Mouse (Mus musculus): Measurements from ENCODE around the gene Harbi1. TPM values are rescaled to one million over a fixed set of nuclear protein-coding genes. Genes with fewer than 3 reads are reported as not detected.
A peak's percentile ranks its signal among the peaks of the same experiment; 100 is the strongest.

Gene Harbi1
- polyA plus RNA-seq, 1 experiment from 2014 or later, result 21.2 TPM

DNA sequence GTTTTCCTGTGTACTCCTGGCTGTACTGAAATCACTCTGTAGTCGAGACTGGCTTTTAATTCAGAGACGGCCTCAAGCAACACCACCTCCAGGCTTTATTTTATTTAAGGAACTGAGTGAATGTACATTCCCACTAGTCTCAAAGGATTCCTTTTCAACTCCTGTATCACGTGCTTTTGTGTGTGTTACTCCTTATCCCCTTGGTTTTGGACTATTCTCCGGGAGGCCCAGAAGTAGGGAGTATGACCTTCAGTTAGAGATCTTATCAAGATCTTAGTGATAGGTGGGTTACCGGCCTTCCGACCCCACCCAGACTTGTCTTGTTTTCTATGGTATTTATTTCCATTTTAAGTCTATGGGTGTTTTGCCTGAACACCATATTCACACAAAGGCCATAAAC, 4.9 kb upstream of the Harbi1 start:
- WGBS, result 71% methylated on average over 6 of the region's 6 CpGs
- no peaks in the 10 kb centered on the region for H3K9me3 ChIP-seq (replicated peaks; ENCODE audit: control insufficient read depth, low read length)
- H3K27ac ChIP-seq (ENCODE audit: low read length), result no peak overlapping the region
- no peak for ATAC-seq (ENCODE audit: insufficient read depth, low FRiP score)
- H3K4me2 ChIP-seq (ENCODE audit: low read depth, low read length), result no peak overlapping the region
- H3K27me3 ChIP-seq (ENCODE audit: control insufficient read depth, insufficient read depth, low read length), result no peaks in the 10 kb centered on the region
- peaks cover 7% of the 10 kb centered on the region for H3K4me1 ChIP-seq (ENCODE audit: control insufficient read depth, insufficient read depth, low read length)
- H3K4me3 ChIP-seq (replicated peaks; ENCODE audit: low read length), result no peak overlapping the region
- no peaks in the 10 kb centered on the region for H3K36me3 ChIP-seq (ENCODE audit: control insufficient read depth, insufficient read depth, low read length)
- no peak overlapping the region for H3K9ac ChIP-seq (ENCODE audit: low read length)

DNA sequence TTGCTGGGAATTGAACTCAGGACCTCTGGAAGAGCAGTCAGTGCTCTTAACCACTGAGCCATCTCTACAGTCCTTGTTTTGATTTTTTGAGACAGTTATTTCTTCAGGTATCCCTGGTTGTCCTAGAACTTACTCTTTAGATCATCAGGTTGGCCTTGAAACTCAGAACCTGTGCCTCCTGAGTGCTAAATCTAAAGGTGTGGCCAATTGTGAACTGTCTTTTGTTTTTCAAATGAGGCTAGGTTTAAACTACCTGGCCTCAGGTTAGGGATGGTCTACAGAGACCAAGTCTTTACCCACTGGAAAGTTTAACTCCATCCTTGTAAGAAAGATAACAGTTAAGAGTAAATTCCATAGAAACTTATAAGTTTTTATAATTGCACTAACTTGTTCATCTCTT, 4.2 kb upstream of the Harbi1 start:
- no peak overlapping the region for H3K9ac ChIP-seq (ENCODE audit: low read length)
- H3K36me3 ChIP-seq (ENCODE audit: control insufficient read depth, insufficient read depth, low read length), result no peaks in the 10 kb centered on the region
- H3K4me2 ChIP-seq (ENCODE audit: low read depth, low read length), result no peak overlapping the region
- no peaks in the 10 kb centered on the region for H3K27me3 ChIP-seq (ENCODE audit: control insufficient read depth, insufficient read depth, low read length)
- H3K9me3 ChIP-seq (replicated peaks; ENCODE audit: control insufficient read depth, low read length), result no peaks in the 10 kb centered on the region
- no peak for ATAC-seq (ENCODE audit: insufficient read depth, low FRiP score)
- H3K4me3 ChIP-seq (replicated peaks; ENCODE audit: low read length), result no peak overlapping the region
- H3K27ac ChIP-seq (ENCODE audit: low read length), result no peak overlapping the region
- peaks cover 9% of the 10 kb centered on the region for H3K4me1 ChIP-seq (ENCODE audit: control insufficient read depth, insufficient read depth, low read length)

DNA sequence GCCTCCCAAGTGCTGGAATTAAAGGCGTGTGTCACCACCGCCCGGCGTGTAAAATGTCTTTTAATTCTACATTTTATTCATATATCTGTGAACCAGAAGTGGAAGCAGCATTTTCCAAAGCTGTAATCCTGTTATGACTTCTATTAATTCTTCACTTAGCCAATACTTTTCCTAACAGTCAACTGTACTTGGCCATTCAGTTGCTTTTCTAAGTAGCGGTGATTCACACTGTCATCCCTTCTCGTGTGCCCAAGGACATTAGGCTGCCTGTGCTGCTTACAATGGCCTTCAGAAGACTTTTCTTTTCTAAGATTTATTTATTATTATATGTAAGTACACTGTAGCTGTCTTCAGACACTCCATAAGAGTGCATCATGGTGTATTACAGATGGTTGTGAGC, 2.3 kb upstream of the Harbi1 start:
- WGBS, result 94% methylated on average over 6 of the region's 6 CpGs
- Histone ChIP-seq H3K36me3 (ENCODE audit: control insufficient read depth, insufficient read depth, low read length) (no peaks in the 10 kb centered on the region), H3K27me3 (ENCODE audit: control insufficient read depth, insufficient read depth, low read length) (no peaks in the 10 kb centered on the region), H3K27ac (ENCODE audit: low read length) (no peak overlapping the region), H3K4me2 (ENCODE audit: low read depth, low read length) (no peak overlapping the region), H3K9me3 (replicated peaks; ENCODE audit: control insufficient read depth, low read length) (no peaks in the 10 kb centered on the region), H3K4me3 (replicated peaks; ENCODE audit: low read length) (no peak overlapping the region), H3K9ac (ENCODE audit: low read length) (no peak overlapping the region), H3K4me1 (ENCODE audit: control insufficient read depth, insufficient read depth, low read length) (peaks cover 18% of the 10 kb centered on the region)
- no peak for ATAC-seq (ENCODE audit: insufficient read depth, low FRiP score)

DNA sequence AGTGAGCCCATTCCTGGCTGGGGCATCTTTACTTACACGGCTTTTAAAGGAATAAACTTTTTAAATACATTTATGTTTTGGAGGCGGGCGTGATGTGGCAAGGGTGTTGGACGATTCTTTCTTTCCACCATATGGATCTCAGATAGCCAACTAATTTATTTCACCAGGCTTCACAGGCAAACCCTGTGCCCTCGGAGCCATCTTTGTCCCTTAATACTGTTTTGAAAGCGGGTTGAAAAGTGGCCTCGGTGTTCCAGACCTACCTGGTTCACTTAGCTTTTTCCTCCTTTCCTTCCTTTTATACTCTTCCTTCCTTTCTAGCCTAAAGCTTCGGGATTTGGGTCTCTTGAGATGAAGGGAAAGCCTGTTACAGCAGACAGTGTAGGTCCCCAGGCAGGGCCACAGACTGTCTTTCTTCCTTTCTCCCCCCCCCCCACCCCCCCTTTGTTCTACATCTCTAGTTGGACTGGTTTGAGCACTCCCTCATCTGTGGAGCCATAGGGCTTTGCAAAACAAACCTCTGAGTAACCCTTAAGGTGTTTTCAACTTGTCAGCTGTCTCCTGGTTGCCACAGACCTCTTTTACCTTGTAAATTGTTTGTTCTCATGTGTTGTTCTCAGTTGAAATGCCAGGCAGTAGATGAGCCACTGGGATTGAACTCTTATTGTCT, 739 bp downstream of the Harbi1 start:
- no peaks in the 10 kb centered on the region for H3K36me3 ChIP-seq (ENCODE audit: control insufficient read depth, insufficient read depth, low read length)
- H3K9ac ChIP-seq (ENCODE audit: low read length), result peak overlapping the region; percentile 87
- H3K4me3 ChIP-seq (replicated peaks; ENCODE audit: low read length), result peak overlapping the region; percentile 99
- peak overlapping the region; percentile 89 for H3K27ac ChIP-seq (ENCODE audit: low read length)
- WGBS, result 3% methylated on average over 8 of the region's 8 CpGs
- no peaks in the 10 kb centered on the region for H3K9me3 ChIP-seq (replicated peaks; ENCODE audit: control insufficient read depth, low read length)
- H3K4me1 ChIP-seq (ENCODE audit: control insufficient read depth, insufficient read depth, low read length), result peaks cover 20% of the 10 kb centered on the region
- no peaks in the 10 kb centered on the region for H3K27me3 ChIP-seq (ENCODE audit: control insufficient read depth, insufficient read depth, low read length)
- H3K4me2 ChIP-seq (ENCODE audit: low read depth, low read length), result peak overlapping the region; percentile 83
- ATAC-seq (ENCODE audit: insufficient read depth, low FRiP score), result no peak

DNA sequence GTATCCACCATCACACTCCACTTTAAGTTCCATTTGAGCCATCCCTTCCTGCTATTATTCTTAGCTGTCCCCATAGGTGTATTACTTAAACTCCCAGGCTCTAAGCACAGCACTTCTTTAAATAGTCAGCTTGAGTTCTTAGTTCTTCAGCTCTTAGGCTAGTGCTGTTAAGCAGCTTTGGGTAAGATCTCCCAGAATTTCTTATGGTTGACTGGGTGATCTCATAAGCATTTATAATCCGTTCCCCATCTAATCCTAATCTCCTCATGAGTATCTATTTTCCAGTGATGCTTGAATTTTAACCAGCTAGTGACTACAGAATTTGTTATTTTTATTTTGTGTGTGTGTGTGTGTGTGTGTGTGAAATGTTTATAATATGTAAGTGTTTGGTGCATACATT, 4.3 kb downstream of the Harbi1 start:
- no peaks in the 10 kb centered on the region for H3K36me3 ChIP-seq (ENCODE audit: control insufficient read depth, insufficient read depth, low read length)
- H3K27me3 ChIP-seq (ENCODE audit: control insufficient read depth, insufficient read depth, low read length), result no peaks in the 10 kb centered on the region
- H3K4me2 ChIP-seq (ENCODE audit: low read depth, low read length), result no peak overlapping the region
- H3K9me3 ChIP-seq (replicated peaks; ENCODE audit: control insufficient read depth, low read length), result no peaks in the 10 kb centered on the region
- ATAC-seq (ENCODE audit: insufficient read depth, low FRiP score), result no peak
- H3K27ac ChIP-seq (ENCODE audit: low read length), result no peak overlapping the region
- H3K4me1 ChIP-seq (ENCODE audit: control insufficient read depth, insufficient read depth, low read length), result peaks cover 13% of the 10 kb centered on the region; the same call in 1 of the 2 replicates
- WGBS, result 87% methylated on average over 1 of the region's 1 CpGs
- H3K4me3 ChIP-seq (replicated peaks; ENCODE audit: low read length), result no peak overlapping the region
- no peak overlapping the region for H3K9ac ChIP-seq (ENCODE audit: low read length)

DNA sequence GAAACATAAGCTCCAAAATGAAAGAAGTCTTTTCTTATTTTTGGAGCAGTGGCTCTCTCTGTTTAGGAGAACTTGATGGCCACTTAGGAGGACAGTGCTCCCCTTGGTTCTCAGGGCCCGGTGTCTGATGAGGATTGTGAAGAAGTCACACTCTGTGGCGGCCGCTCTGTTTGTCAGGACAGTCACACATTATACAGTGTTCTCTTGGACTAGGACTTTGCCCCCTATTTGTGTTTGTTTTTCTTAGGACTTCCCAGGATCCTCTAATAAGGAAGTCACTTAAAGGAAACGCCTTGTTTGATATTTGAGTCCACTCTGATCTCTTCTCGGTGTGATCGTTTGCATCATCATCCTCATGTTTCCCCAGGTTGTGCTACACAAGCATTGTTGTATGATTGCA, 7.6 kb downstream of the Harbi1 start:
- 77% methylated on average over 6 of the region's 6 CpGs for WGBS
- H3K27ac ChIP-seq (ENCODE audit: low read length), result no peak overlapping the region
- no peaks in the 10 kb centered on the region for H3K27me3 ChIP-seq (ENCODE audit: control insufficient read depth, insufficient read depth, low read length)
- H3K9me3 ChIP-seq (replicated peaks; ENCODE audit: control insufficient read depth, low read length), result no peaks in the 10 kb centered on the region
- H3K4me1 ChIP-seq (ENCODE audit: control insufficient read depth, insufficient read depth, low read length), result 0 out of 2 replicates have a peak, but pooled peaks cover 2% of the 10 kb centered on the region
- ATAC-seq (ENCODE audit: insufficient read depth, low FRiP score), result no peak
- no peak overlapping the region for H3K9ac ChIP-seq (ENCODE audit: low read length)
- H3K36me3 ChIP-seq (ENCODE audit: control insufficient read depth, insufficient read depth, low read length), result peaks cover 6% of the 10 kb centered on the region; the same call in 1 of the 2 replicates
- H3K4me3 ChIP-seq (replicated peaks; ENCODE audit: low read length), result no peak overlapping the region
- H3K4me2 ChIP-seq (ENCODE audit: low read depth, low read length), result no peak overlapping the region

DNA sequence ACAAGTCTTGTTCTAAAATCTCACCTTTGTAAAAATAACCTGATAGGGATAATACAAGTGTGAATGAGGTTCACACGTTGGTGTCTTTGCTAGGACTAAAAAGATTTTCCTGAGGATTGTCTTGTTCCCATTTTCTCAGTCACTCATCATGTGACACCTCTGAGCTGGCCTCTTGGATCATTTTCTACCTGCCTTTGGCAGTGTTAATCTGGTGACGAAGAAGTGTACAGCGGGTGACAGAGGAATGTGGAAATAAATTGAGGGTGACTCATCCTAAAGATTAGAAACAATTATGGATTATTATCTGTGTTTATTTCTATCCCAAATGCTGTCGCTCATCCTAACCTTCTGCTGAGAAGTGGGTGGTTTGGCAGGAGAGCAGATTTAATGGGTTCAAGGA, 12.7 kb downstream of the Harbi1 start:
- Histone ChIP-seq H3K27ac (ENCODE audit: low read length) (no peak overlapping the region), H3K4me1 (ENCODE audit: control insufficient read depth, insufficient read depth, low read length) (no peaks in the 10 kb centered on the region)
- 60% methylated on average over 4 of the region's 4 CpGs for WGBS

DNA sequence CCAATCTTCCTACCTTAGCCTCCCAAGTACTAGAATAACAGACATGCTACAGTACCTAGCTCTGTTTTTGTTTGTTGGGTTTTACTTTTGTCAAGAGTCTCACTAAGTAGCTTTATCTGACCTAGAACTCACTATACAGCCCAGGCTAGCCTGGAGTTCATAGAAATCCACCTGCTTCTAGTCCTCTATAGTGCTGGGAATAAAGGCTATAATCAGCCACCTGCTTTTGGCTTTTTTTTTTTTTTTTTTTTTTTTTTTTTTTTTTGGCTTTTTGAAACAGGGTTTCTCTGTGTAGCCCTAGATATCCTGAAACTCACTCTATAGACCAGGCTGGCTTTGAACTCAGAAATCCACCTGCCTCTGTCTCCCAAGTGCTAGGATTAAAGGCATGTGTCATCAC, 13.3 kb downstream of the Harbi1 start:
- no peak overlapping the region for H3K4me3 ChIP-seq (replicated peaks; ENCODE audit: low read length)
- no peaks in the 10 kb centered on the region for H3K9me3 ChIP-seq (replicated peaks; ENCODE audit: control insufficient read depth, low read length)
- H3K27ac ChIP-seq (ENCODE audit: low read length), result no peak overlapping the region
- no peak for ATAC-seq (ENCODE audit: insufficient read depth, low FRiP score)
- peaks cover 6% of the 10 kb centered on the region; the same call in 1 of the 2 replicates for H3K36me3 ChIP-seq (ENCODE audit: control insufficient read depth, insufficient read depth, low read length)
- no peak overlapping the region for H3K9ac ChIP-seq (ENCODE audit: low read length)
- H3K27me3 ChIP-seq (ENCODE audit: control insufficient read depth, insufficient read depth, low read length), result no peaks in the 10 kb centered on the region
- H3K4me1 ChIP-seq (ENCODE audit: control insufficient read depth, insufficient read depth, low read length), result no peaks in the 10 kb centered on the region
- no peak overlapping the region for H3K4me2 ChIP-seq (ENCODE audit: low read depth, low read length)

More for the DNA sequence above, 12.7 kb downstream of the Harbi1 start:
- Histone ChIP-seq H3K4me3 (replicated peaks; ENCODE audit: low read length) (no peak overlapping the region), H3K9ac (ENCODE audit: low read length) (no peak overlapping the region), H3K9me3 (replicated peaks; ENCODE audit: control insufficient read depth, low read length) (no peaks in the 10 kb centered on the region), H3K36me3 (ENCODE audit: control insufficient read depth, insufficient read depth, low read length) (peaks cover 6% of the 10 kb centered on the region; the same call in 1 of the 2 replicates), H3K4me2 (ENCODE audit: low read depth, low read length) (no peak overlapping the region), H3K27me3 (ENCODE audit: control insufficient read depth, insufficient read depth, low read length) (no peaks in the 10 kb centered on the region)
- ATAC-seq (ENCODE audit: insufficient read depth, low FRiP score), result no peak

DNA sequence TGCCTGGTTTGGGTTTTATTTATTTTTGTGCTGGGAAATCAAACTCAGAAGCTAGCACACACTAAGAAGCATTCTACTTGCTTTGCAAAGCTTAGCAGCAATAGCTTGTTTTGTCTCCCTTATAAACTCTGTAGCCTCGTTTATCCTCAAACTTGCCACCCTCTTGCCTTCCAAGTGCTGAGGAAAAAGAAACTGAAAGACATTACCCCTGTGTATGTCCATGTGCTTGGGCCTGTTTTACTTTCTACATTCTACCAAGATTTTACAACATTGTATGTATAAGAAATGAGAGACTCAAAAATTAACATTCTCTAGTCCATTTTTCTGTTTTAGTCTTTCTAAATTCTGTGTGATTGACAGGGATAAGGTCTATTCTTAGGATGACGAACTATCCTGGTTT, 14.1 kb downstream of the Harbi1 start:
- WGBS, result 62% methylated on average over 2 of the region's 2 CpGs
- Histone ChIP-seq H3K9me3 (replicated peaks; ENCODE audit: control insufficient read depth, low read length) (no peaks in the 10 kb centered on the region), H3K4me2 (ENCODE audit: low read depth, low read length) (no peak overlapping the region), H3K27me3 (ENCODE audit: control insufficient read depth, insufficient read depth, low read length) (no peaks in the 10 kb centered on the region), H3K27ac (ENCODE audit: low read length) (no peak overlapping the region), H3K9ac (ENCODE audit: low read length) (no peak overlapping the region), H3K36me3 (ENCODE audit: control insufficient read depth, insufficient read depth, low read length) (peaks cover 6% of the 10 kb centered on the region; the same call in 1 of the 2 replicates), H3K4me3 (replicated peaks; ENCODE audit: low read length) (no peak overlapping the region), H3K4me1 (ENCODE audit: control insufficient read depth, insufficient read depth, low read length) (no peaks in the 10 kb centered on the region)
- ATAC-seq (ENCODE audit: insufficient read depth, low FRiP score), result no peak
